ENCODE assay signal across 16 mouse cellular contexts in genomic region chr1:176828666-176829065, GRCm38 (mm10).
"Had no signal": no experiment of that assay in that cellular context is flagged by ENCODE, and none has a peak within 500 bp of the region (broad histone marks: within the 10 kb centered on the region; RNA-seq: fewer than 3 reads in every experiment).

No protein-coding gene starts in this region.

- H3K4me3 ChIP-seq: limb, embryonic 13.5 days; liver, embryonic 15.5 days; midbrain, embryonic 13.5 days; myocyte; neural tube, embryonic 15.5 days had no signal

- H3K27me3 ChIP-seq: limb, embryonic 13.5 days; liver, embryonic 15.5 days; midbrain, embryonic 13.5 days; neural tube, embryonic 15.5 days had no signal

- ATAC-seq: midbrain, embryonic 13.5 days had no signal

- H3K4me1 ChIP-seq: limb, embryonic 13.5 days; midbrain, embryonic 13.5 days; neural tube, embryonic 15.5 days had no signal

- H3K9ac ChIP-seq: limb, embryonic 13.5 days; liver, embryonic 15.5 days; lung, embryonic 14.5 days; midbrain, embryonic 13.5 days; neural tube, embryonic 15.5 days had no signal

- H3K4me2 ChIP-seq: limb, embryonic 13.5 days; liver, embryonic 15.5 days; lung, embryonic 14.5 days; midbrain, embryonic 13.5 days; neural tube, embryonic 15.5 days had no signal

- H3K27ac ChIP-seq: limb, embryonic 13.5 days; midbrain, embryonic 13.5 days; neural tube, embryonic 15.5 days; stomach, postnatal 0 days had no signal

- DNase-seq: kidney, adult 11 months; kidney, adult 9 months; kidney, postnatal 10 days; kidney, postnatal 4 days; left cerebral cortex, postnatal 4 days; lung, embryonic 14.5 days; lung, postnatal 14 days; right cerebral cortex, adult 18-20 months; right cerebral cortex, postnatal 25 days; thymus, postnatal 4 days had no signal

- H3K36me3 ChIP-seq: liver, embryonic 15.5 days had no signal

- H3K9me3 ChIP-seq: limb, embryonic 13.5 days; liver, embryonic 15.5 days; midbrain, embryonic 13.5 days; neural tube, embryonic 15.5 days had no signal
